Mouse (Mus musculus): ENCODE data around the gene Adra2a.

GRCm38 (mm10) chr19:54035100-54035499 is 8.9 kb upstream of the Adra2a start:
- no peak for TF ChIP-seq CTCF (IDR thresholded peaks at IDR 0.05; ENCODE audit: extremely low read depth, insufficient read depth, low read length)
- no peak for TF ChIP-seq POLR2A (IDR thresholded peaks at IDR 0.05; ENCODE audit: extremely low read depth, insufficient read depth, low read length)
